Mouse (Mus musculus) Patski (cell line): ENCODE data around the gene Gm20388. TPM values are rescaled to one million over a fixed set of nuclear protein-coding genes. Genes with fewer than 3 reads are reported as not detected.

Experiments
- ATAC-seq: fragments of 100-300 bp; one replicate; pipeline ENCODE4 v1.8.0; 2021
- CTCF ChIA-PET: fragments of 350-600 bp; sonication (Branson Sonifier 250); formaldehyde crosslinking; loops from one replicate; lab custom pipeline; 2022; ENCODE audit warnings: inconsistent platforms; lab: Charles Lee
- POLR2A ChIA-PET: fragments of 350-600 bp; sonication (Branson Sonifier 250); formaldehyde crosslinking; loops from one replicate; lab custom pipeline; 2022; ENCODE audit warnings: antibody characterized with exemption, inconsistent platforms; lab: Charles Lee
- DNase-seq: peaks from one replicate; pipeline ENCODE4 v3.0.0-alpha.2; 2011; ENCODE audit warnings: low read depth, low spot score
- H3K27me3 ChIP-seq: fragments of 371-371 bp; one replicate; pipeline ENCODE4 v1.5.1; 2021
- CTCF ChIP-seq: fragments of 100-300 bp; IDR thresholded peaks from one replicate; pipeline ENCODE4 v1.5.1; 2021
- in situ Hi-C: fragments of 300-500 bp; cut with MboI; formaldehyde crosslinking; loops from 3 replicates; pipeline ENCODE4 v1.11.1; 2018; ENCODE audit warnings: low pct_unique_long_range_greater_than_20kb, mixed read lengths
- polyA plus RNA-seq: library from polyadenylated mRNA; unstranded; gene quantifications from one replicate; pipeline ENCODE4 v1.2.3, GENCODE M21; 2021

Gene Gm20388
- polyA plus RNA-seq, 1 experiment from 2014 or later, result 86.7 TPM

DNA sequence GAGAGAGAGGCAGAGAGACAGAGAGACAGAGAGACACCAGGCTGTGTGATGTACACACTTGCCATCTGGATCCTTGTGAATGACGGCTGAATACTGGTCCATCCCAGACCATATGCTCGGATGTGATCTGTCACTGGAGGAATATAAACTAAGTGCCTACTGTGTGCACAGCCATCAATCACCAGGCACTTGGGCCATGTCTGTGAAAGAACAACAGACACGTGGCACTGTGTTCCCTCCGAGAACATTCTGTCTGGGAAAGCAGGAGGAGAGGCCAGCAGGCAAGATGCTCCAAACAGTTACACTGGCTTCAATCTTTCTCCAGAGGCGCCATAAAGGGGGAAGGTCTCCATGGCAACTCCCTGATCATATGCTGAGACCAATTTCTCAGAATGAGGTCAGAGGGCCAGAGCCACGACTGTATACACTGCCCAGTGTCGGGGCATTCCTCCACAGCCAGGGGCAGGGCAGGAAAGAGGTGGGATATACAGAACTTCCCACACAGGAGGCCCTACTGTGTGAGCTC, 269.9 kb downstream of the Gm20388 start:
- POLR2A ChIA-PET, result interaction anchor here (0.6 kb wide), 1 partner anchor 68 kb away, joined by 3 read pairs; no protein-coding TSS in a partner anchor
- TF ChIP-seq CTCF, result no peak
- no peaks in the 10 kb centered on the region for H3K27me3 ChIP-seq
- CTCF ChIA-PET, result interaction anchor here (0.7 to 3.5 kb wide), 5 partner anchors 11 to 139 kb away, joined by 3 to 25 read pairs (median 3); no protein-coding TSS in a partner anchor
- in situ Hi-C loops, result loop anchor here (5.0 to 10.0 kb wide), 2 partner anchors 97 to 434 kb away; no protein-coding TSS in a partner anchor
- ATAC-seq (no peak), DNase-seq (no peak)

DNA sequence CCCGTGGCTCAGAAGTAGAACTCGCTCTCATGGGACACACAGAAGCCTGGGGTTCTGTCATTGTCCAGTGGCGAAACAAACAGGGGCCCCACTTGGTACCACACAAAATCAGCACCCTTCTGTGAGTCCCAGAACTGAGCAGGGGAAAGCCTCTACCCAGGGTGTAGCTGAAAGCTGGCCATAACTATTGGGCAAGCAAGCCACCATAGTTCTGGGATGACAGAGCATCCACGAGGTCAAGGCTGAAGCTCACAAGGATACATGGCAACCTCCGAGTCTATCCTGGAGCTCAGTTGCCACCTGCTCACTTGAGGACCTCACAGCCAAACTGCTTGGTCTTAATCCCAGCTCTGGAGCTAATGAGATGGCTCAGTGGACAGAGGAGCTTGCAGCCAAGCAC, 270.6 kb downstream of the Gm20388 start:
- ChIA-PET POLR2A (interaction anchor here (0.6 kb wide), 1 partner anchor 68 kb away, joined by 3 read pairs; no protein-coding TSS in a partner anchor), CTCF (interaction anchor here (0.7 to 1.1 kb wide), 3 partner anchors 10 to 91 kb away, joined by 3 read pairs; no protein-coding TSS in a partner anchor)
- H3K27me3 ChIP-seq, result no peaks in the 10 kb centered on the region
- TF ChIP-seq CTCF, result no peak
- DNase-seq, result no peak
- ATAC-seq, result no peak
- in situ Hi-C loops, result loop anchor here (5.0 to 10.0 kb wide), 2 partner anchors 96 to 434 kb away; no protein-coding TSS in a partner anchor

DNA sequence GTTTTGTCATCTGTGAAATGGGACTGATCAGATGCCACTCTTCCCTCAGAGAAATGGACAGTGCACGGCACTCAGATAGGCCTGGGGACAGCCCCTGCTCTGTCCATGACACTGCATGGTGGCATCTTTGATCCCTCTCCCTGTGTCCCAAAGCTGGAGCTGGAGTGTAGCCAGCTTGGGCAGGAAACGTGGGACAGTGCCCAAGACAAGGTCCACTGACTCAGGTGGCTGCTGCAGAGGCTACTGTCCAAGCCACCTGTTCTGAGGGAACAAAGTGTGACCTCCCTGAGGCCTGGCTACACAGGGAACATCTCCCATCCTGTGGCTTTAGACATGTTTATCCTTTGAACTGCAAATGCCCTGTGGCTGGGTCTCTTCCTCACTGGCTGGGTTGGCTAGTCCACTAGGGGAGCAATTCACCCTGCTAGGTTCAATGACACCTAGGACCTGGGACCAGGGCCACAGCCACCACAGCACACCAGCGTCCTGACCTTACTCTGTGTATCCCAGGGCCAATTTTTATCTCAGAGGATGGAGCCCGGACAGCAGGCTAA, 271.3 kb downstream of the Gm20388 start:
- CTCF ChIA-PET, result no interaction called here
- in situ Hi-C loops, result loop anchor here (5.0 to 10.0 kb wide), 2 partner anchors 95 to 433 kb away; no protein-coding TSS in a partner anchor
- ATAC-seq, result no peak
- no peaks in the 10 kb centered on the region for H3K27me3 ChIP-seq
- no peak for TF ChIP-seq CTCF
- no peak for DNase-seq
- POLR2A ChIA-PET, result no interaction called here

DNA sequence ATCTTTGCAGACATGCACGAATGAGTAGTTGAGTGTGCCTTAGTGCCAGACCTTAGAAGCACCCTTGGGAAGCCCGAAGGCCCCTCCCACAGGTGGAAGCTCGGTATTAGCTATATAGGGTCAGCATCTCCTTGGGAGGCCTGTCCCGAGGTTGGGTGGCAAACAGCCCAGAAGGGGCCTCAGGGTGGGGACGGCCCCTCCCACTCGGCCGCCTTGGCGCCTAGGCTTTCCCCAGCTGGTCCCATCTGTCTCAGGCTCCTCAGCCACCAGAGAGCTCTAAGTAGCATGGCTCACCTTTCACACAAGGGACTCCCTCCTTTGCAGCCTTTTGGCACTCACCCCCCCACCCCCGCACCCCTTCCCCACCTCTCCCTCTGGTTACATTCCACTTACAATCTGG, 273.7 kb downstream of the Gm20388 start:
- TF ChIP-seq CTCF, result no peak
- DNase-seq (no peak), ATAC-seq (no peak)
- H3K27me3 ChIP-seq, result no peaks in the 10 kb centered on the region
- ChIA-PET CTCF (no interaction called here), POLR2A (interaction anchor here (0.6 kb wide), 1 partner anchor 41 kb away, joined by 3 read pairs; no protein-coding TSS in a partner anchor)
- in situ Hi-C loops, result loop anchor here (5.0 to 10.0 kb wide), 2 partner anchors 93 to 430 kb away; no protein-coding TSS in a partner anchor

DNA sequence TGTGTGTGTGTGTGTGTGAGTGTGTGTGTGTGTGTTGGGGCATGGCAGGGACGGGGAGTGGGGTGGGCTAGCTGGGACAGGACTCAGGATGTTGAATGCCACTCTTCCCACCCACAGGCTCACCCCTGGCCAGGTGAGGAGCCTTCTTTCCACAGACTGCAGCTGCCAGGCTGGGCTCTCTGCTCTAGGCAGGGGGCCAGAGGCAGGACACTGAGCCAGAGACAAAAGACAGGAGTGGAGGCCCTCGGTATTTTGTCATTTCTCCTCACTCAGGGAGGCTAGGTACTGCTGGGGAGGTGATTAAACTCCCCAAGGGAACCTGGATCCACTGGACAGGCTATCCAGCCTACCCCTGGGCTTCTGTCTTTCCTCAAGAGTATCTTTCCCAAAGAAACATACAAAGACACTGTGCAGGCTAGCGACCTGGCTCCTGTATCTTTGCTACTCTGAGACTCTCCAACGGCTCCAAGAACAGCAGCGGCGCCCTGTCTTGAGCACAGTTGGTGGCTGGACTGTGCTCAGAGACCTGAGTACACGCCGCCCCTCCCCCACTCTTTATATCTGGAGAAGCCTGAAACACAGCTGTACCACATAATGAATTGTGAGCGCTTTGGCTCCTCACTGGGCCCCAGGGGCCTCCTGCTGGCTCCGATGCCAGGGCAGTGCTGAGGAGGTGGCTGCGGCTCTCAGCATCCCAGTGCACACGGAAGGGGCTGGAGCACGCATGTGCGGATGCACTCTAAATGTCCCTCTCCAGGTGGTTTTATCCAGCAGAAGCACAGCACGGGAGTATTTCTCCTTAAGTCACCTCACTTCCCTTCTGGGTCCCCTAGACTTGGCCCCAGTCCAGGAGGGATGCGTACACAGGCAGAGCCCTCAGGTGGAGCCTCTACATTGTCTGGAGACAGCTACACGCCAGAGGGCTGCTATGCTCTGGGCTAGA, 274.5 kb downstream of the Gm20388 start:
- no peak for TF ChIP-seq CTCF
- H3K27me3 ChIP-seq, result no peaks in the 10 kb centered on the region
- ChIA-PET CTCF (no interaction called here), POLR2A (interaction anchor here (0.6 kb wide), 1 partner anchor 41 kb away, joined by 3 read pairs; no protein-coding TSS in a partner anchor)
- in situ Hi-C loops, result loop anchor here (5.0 to 10.0 kb wide), 2 partner anchors 92 to 430 kb away; no protein-coding TSS in a partner anchor
- no peak for DNase-seq
- no peak for ATAC-seq

DNA sequence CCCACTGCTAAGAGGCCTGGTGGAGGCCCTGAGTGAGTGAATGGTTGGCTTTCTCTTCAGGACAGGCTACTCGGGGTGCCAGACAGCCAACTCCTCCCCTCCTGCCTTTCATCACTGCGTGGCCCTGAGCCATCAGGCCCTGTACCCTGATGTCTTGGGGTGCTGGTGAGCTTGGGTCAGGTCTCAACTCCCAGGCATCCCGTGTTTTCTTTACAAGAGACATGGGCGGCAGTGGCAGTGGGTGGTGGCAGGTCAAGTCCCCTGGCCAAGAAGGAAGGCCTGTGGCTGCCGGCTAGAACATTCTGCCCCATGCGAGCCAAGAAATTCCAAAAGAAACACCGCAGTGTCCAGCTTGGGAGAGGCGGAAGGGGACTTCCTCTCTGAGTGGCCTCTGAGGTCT, 275.8 kb downstream of the Gm20388 start:
- DNase-seq, result no peak
- ATAC-seq, result no peak
- POLR2A ChIA-PET, result no interaction called here
- TF ChIP-seq CTCF, result no peak
- in situ Hi-C loops, result loop anchor here (10.0 kb wide), 1 partner anchor 428 kb away; no protein-coding TSS in a partner anchor
- CTCF ChIA-PET, result no interaction called here
- no peaks in the 10 kb centered on the region for H3K27me3 ChIP-seq

DNA sequence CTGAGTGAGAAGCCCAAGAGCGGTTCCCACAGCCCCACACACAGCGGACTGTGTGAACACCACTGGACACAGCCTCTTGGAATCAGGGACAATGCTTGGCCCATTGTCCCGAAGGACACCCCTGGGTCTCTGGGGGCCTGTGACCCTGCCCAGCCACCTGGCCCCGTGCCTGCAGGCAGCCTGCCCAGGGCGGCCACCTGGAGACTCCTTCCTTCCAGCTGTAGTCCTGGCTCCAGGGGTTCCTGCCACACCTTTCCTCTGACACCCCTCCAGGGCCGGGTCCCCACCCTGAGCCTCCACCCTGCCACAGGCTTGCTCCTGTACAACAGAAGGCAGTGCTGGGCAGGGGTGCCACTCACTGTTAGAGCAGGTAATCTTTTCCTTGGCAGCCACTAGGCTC, 277.9 kb downstream of the Gm20388 start:
- ATAC-seq, result no peak
- in situ Hi-C loops, result loop anchor here (10.0 kb wide), 1 partner anchor 426 kb away; no protein-coding TSS in a partner anchor
- no peak for DNase-seq
- TF ChIP-seq CTCF, result no peak
- H3K27me3 ChIP-seq, result no peaks in the 10 kb centered on the region
- ChIA-PET POLR2A (no interaction called here), CTCF (no interaction called here)

DNA sequence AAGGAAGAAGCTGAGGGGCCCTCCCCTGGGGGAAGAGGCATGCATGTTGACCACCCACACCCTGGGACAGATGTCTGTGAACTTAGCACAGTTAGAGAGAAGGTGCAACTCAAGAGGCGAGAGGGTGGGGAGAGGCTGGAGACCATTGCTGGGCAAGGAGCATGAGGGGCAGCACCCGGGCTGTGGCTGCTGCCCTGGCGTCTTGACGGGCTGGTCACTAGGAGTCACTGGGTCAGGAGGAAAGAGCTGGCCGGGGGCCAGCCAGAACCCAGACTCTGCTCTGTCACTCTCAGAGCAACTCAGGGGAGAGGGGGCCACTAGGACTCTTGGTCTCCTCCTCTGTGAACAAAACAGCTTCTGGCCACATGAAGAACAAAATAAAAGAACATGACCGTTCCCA, 278.8 kb downstream of the Gm20388 start:
- no peak for TF ChIP-seq CTCF
- DNase-seq (no peak), ATAC-seq (no peak)
- no peaks in the 10 kb centered on the region for H3K27me3 ChIP-seq
- CTCF ChIA-PET, result interaction anchor here (2.9 kb wide), 1 partner anchor 99 kb away, joined by 8 read pairs; no protein-coding TSS in a partner anchor
- POLR2A ChIA-PET, result no interaction called here
- in situ Hi-C loops, result loop anchor here (10.0 kb wide), 1 partner anchor 425 kb away; no protein-coding TSS in a partner anchor

DNA sequence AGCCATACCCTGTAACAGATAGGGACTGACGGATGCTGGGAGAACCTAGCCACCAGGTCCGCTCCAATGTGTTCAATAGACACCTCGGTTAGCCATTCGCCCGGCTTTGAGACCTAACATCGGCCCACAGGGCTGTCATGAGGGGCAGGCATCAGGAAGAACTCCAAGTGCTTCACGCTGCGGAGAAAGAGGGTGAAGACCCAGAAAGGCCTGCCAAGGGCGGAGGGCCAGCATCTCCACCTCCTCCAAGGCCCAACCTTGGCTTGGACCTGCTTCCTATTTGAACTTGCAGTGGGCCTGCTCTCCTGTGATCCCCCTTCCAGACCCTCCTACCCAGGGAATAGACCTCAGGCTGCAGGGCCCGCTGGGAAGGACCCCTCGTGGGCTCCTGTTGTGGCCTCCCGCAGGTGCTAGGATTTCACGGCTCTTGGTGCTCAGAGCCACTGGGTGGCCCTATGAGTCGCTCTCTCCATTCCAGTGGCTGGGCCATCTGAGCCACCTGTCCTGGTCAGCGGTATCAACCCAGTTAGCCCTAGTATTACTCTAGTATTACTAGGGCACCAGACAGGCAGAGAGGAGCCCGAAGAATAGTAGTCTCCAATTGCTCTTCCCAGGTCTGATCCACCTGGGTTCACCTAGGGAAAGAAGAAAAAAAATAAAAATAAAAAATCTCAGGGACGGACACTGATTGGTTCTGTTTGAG, 279.6 kb downstream of the Gm20388 start:
- no peak for TF ChIP-seq CTCF
- ChIA-PET POLR2A (no interaction called here), CTCF (interaction anchor here (2.9 kb wide), 1 partner anchor 98 kb away, joined by 8 read pairs; no protein-coding TSS in a partner anchor)
- H3K27me3 ChIP-seq, result no peaks in the 10 kb centered on the region
- ATAC-seq, result peak; percentile 23
- DNase-seq, result no peak
- in situ Hi-C loops, result no loop called here
